Mouse (Mus musculus): ENCODE results near the gene Tpx2. TPM values are rescaled to one million over a fixed set of nuclear protein-coding genes. Genes with fewer than 3 reads are reported as not detected.
A peak's percentile ranks its signal among the peaks of the same experiment; 100 is the strongest.

Gene Tpx2
- polyA plus RNA-seq, 1 experiment from 2014 or later: 51.1 TPM

- peaks cover 21% of the 10 kb centered on the region for H3K4me1 ChIP-seq
- peak overlapping the region; percentile 27 for H3K9ac ChIP-seq (replicated peaks)
- H3K36me3 ChIP-seq: no peaks in the 10 kb centered on the region
- no peaks in the 10 kb centered on the region for H3K9me3 ChIP-seq
- peaks cover 56% of the 10 kb centered on the region for H3K27me3 ChIP-seq
- under 1% methylated on average over 63 of the region's 65 CpGs for WGBS
- peak overlapping the region; percentile 43 for H3K4me3 ChIP-seq
- H3K27ac ChIP-seq (replicated peaks): no peak overlapping the region
- H3K4me2 ChIP-seq (replicated peaks): peak overlapping the region; percentile 86
- ATAC-seq (replicated peaks): no peak
Observed at GRCm38 (mm10) chr2:152942898-152943515, 95.2 kb downstream of the Tpx2 start.

DNA sequence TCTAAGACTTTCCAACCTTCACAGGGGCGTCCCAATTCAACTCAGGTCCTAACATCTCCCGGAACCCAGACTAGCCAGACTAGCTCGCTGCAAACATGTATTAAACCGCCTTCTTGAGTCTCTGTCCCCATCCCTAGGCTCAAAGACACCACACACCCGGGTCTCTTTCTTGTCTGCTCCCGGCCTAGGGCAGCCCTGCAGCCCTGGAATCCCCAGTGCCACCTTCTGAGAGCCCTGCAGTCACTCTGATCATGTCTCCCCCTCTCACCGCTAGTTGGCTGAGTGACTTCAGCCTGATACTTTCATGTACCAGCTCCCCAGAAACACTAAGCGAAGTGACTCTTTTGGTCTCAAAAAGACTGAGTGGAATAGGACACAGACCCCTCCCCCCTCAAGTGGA lies 95.8 kb downstream of the Tpx2 start:
- H3K27me3 ChIP-seq: peaks cover 56% of the 10 kb centered on the region
- peak overlapping the region; percentile 27; the same call in 1 of the 2 replicates for H3K9ac ChIP-seq (replicated peaks)
- peak overlapping the region; percentile 86 for H3K4me2 ChIP-seq (replicated peaks)
- peaks cover 23% of the 10 kb centered on the region for H3K4me1 ChIP-seq
- H3K9me3 ChIP-seq: no peaks in the 10 kb centered on the region
- peak overlapping the region; percentile 43 for H3K4me3 ChIP-seq
- H3K36me3 ChIP-seq: no peaks in the 10 kb centered on the region
- no peak overlapping the region for H3K27ac ChIP-seq (replicated peaks)
- ATAC-seq (replicated peaks): no peak
- WGBS: 6% methylated on average over 8 of the region's 8 CpGs

GRCm38 (mm10) chr2:152944013-152944412 lies 96.2 kb downstream of the Tpx2 start:
- ATAC-seq (replicated peaks): no peak
- Histone ChIP-seq H3K4me3 (no peak overlapping the region), H3K27me3 (peaks cover 56% of the 10 kb centered on the region), H3K4me1 (peaks cover 24% of the 10 kb centered on the region), H3K36me3 (no peaks in the 10 kb centered on the region), H3K9me3 (no peaks in the 10 kb centered on the region), H3K9ac (replicated peaks) (no peak overlapping the region), H3K27ac (replicated peaks) (no peak overlapping the region), H3K4me2 (replicated peaks) (no peak overlapping the region)
- WGBS: 60% methylated on average over 9 of the region's 9 CpGs

Small RNA genes lying within 50 kb of the gene (microRNA-seq; reads per million reads assigned to microRNA genes)
- not detected for gene Mir5622

Other genes with a start within 250 kb of the Tpx2 start
- not detected in 2 replicates for gene Defb45, start 248.6 kb upstream of the Tpx2 start, polyA plus RNA-seq (2015; fragmentation: Nextera tagmentation; extraction: Ambion mirVana)
- gene Defb36, start 243.6 kb upstream of the Tpx2 start, polyA plus RNA-seq (2015; fragmentation: Nextera tagmentation; extraction: Ambion mirVana): not detected in 2 replicates
- gene Defb25, start 224.9 kb upstream of the Tpx2 start, polyA plus RNA-seq (2015; fragmentation: Nextera tagmentation; extraction: Ambion mirVana): not detected in 2 replicates
- 0.36 and 0.62 TPM in 2 replicates for gene Rem1, start 221.0 kb upstream of the Tpx2 start, polyA plus RNA-seq (2015; fragmentation: Nextera tagmentation; extraction: Ambion mirVana)
- 159 and 164 TPM in 2 replicates for gene H13, start 178.5 kb upstream of the Tpx2 start, polyA plus RNA-seq (2015; fragmentation: Nextera tagmentation; extraction: Ambion mirVana)
- gene Mcts2, start 160.9 kb upstream of the Tpx2 start, polyA plus RNA-seq (2015; fragmentation: Nextera tagmentation; extraction: Ambion mirVana): 33.6 and 34.4 TPM in 2 replicates
- 26.3 and 32.0 TPM in 2 replicates for gene Id1, start 111.7 kb upstream of the Tpx2 start, polyA plus RNA-seq (2015; fragmentation: Nextera tagmentation; extraction: Ambion mirVana)
- gene Cox4i2, start 93.8 kb upstream of the Tpx2 start, polyA plus RNA-seq (2015; fragmentation: Nextera tagmentation; extraction: Ambion mirVana): 4.3 and 4.4 TPM in 2 replicates
- 179 and 183 TPM in 2 replicates for gene Bcl2l1, start 16.2 kb upstream of the Tpx2 start, polyA plus RNA-seq (2015; fragmentation: Nextera tagmentation; extraction: Ambion mirVana)
- gene Mylk2, start 63.4 kb downstream of the Tpx2 start, polyA plus RNA-seq (2015; fragmentation: Nextera tagmentation; extraction: Ambion mirVana): not detected in 2 replicates
- 3.2 and 4.4 TPM in 2 replicates for gene Foxs1, start 85.2 kb downstream of the Tpx2 start, polyA plus RNA-seq (2015; fragmentation: Nextera tagmentation; extraction: Ambion mirVana)
- gene Dusp15, start 103.7 kb downstream of the Tpx2 start, polyA plus RNA-seq (2015; fragmentation: Nextera tagmentation; extraction: Ambion mirVana): 7.1 and 7.3 TPM in 2 replicates
- gene Ttll9, start 114.5 kb downstream of the Tpx2 start, polyA plus RNA-seq (2015; fragmentation: Nextera tagmentation; extraction: Ambion mirVana): 2.3 and 3.0 TPM in 2 replicates
- 188 and 189 TPM in 2 replicates for gene Pdrg1, start 167.5 kb downstream of the Tpx2 start, polyA plus RNA-seq (2015; fragmentation: Nextera tagmentation; extraction: Ambion mirVana)
- gene Xkr7, start 183.9 kb downstream of the Tpx2 start, polyA plus RNA-seq (2015; fragmentation: Nextera tagmentation; extraction: Ambion mirVana): 1.9 and 2.0 TPM in 2 replicates
- gene Ccm2l, start 218.0 kb downstream of the Tpx2 start, polyA plus RNA-seq (2015; fragmentation: Nextera tagmentation; extraction: Ambion mirVana): 0.98 and 1.1 TPM in 2 replicates